In the genomic region with DNA sequence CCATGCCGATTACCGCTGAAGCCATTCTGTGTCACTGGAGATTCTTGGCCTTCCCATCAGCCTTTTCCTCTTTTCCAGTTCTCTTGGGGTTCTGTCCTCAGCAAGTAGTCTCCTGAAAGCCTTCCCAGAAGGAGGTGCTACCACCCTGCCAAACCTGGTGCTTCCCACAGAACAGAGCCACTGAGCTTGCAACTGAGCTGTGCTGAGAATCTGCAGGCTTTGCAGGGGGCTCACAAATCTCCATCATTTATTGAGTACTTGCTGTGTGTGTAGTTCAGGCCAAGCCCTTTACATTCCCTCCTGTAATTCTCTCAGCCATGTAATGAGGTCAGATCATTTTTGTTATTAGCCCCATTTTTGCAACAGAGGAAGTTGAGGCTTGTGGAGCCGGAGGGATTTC, we compare ENCODE assay signal across 21 mouse cellular contexts.
"Had no signal": no experiment of that assay in that cellular context is flagged by ENCODE, and none has a peak within 500 bp of the region (broad histone marks: within the 10 kb centered on the region; RNA-seq: fewer than 3 reads in every experiment).

No protein-coding gene starts in this region.

- DNase-seq: kidney, adult 2 months; kidney, postnatal 10 days; left cerebral cortex, postnatal 4 days; liver, postnatal 0 days; lung, embryonic 14.5 days; retina, postnatal 1 day; right cerebral cortex, postnatal 25 days; spleen, adult 18-20 months; thymus, postnatal 25 days had no signal

- ATAC-seq: intestine, embryonic 16.5 days; liver, postnatal 0 days; lung, postnatal 0 days; midbrain, embryonic 13.5 days; midbrain, embryonic 16.5 days had no signal

- H3K4me1 ChIP-seq: limb, embryonic 15.5 days; midbrain, embryonic 10.5 days; midbrain, embryonic 13.5 days; stomach, embryonic 15.5 days had no signal

- H3K9me3 ChIP-seq: limb, embryonic 15.5 days; midbrain, embryonic 10.5 days; midbrain, embryonic 13.5 days; neural tube, embryonic 13.5 days; stomach, embryonic 15.5 days had no signal

- H3K4me2 ChIP-seq: limb, embryonic 15.5 days; liver, embryonic 11.5 days; lung, embryonic 14.5 days; midbrain, embryonic 13.5 days; neural tube, embryonic 13.5 days; stomach, embryonic 15.5 days had no signal

- H3K4me3 ChIP-seq: limb, embryonic 15.5 days; midbrain, embryonic 10.5 days; midbrain, embryonic 13.5 days; myocyte; neural tube, embryonic 13.5 days; stomach, embryonic 15.5 days had no signal

- H3K27ac ChIP-seq: limb, embryonic 15.5 days; liver, embryonic 14.5 days; macrophage; midbrain, embryonic 10.5 days; midbrain, embryonic 13.5 days; neural tube, embryonic 13.5 days; stomach, embryonic 15.5 days had no signal

- H3K9ac ChIP-seq: limb, embryonic 15.5 days; liver, embryonic 14.5 days; liver, postnatal 0 days; lung, embryonic 14.5 days; midbrain, embryonic 13.5 days; neural tube, embryonic 13.5 days; stomach, embryonic 15.5 days had no signal

- H3K36me3 ChIP-seq: limb, embryonic 15.5 days; midbrain, embryonic 10.5 days; midbrain, embryonic 13.5 days; neural tube, embryonic 13.5 days; stomach, embryonic 15.5 days had no signal

- H3K27me3 ChIP-seq: limb, embryonic 15.5 days; midbrain, embryonic 13.5 days; stomach, embryonic 15.5 days had no signal
